Mouse (Mus musculus): ENCODE results near the gene Zfp119b.
A peak's percentile ranks its signal among the peaks of the same experiment; 100 is the strongest.
"Not testable (repeated sequence)": the region's sequence is repeated elsewhere in the genome, so short reads cannot be mapped to it uniquely, and the experiment has no call there.

Gene Zfp119b

DNA sequence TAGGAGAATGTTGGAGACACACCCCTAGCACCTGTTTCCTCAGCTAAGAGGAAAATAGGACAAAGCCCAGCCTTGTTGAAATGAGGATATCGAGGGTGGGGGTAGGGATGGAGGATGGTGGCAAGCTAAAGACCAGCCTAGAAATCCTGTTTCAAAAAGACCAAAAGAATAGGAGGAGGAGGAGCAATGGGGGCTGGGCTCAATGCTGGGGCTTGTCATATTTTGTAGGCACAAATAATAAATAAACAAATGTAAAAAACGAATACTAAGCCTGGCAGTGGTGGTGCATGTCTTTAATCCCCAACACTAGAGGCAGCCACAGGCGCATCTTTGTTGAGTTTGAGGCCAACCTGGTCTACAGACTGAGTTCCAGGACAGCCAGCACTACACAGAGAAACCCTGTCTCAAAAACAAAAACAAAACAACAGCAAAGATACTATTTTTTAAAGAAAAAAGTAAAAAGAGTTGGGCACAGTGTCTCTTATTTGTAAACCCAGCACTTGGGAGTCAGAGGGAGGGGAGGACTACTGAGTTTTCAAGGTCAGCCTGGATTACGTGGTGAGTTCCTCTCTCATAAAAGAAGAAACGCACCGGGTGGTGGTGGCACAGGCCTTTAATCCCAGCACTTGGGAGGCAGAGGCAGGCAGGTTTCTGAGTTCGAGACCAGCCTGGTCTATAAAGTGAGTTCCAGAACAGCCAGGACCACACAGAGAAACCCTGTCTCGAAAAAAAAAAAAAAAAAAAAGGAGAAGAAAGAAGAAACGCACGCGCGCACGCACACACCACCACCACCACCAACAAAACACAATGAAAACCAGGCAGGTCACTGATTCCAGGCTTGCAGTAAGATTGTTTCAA lies 8.7 kb upstream of the Zfp119b start:
- DNase-seq (ENCODE audit: low read depth, low spot score), result no peak

DNA sequence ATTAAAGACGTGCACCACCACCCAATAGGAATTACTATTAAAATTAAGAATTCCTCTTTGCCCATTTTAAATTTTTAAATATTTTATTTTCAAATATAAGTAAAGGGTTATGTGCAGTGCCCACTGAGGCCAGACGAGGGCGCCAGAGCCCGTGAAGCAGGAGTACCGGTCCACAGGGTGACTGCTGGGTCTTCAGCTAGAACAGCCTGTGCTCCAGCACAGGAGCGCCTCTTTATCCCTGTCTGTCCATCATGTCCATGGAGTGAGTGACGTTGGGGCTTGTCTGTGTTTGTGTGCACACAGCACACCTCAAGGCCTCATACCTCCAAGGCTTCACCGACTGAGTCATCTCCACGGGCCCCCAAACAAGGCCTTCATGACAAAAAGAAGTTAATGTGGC lies 7.9 kb upstream of the Zfp119b start:
- DNase-seq (ENCODE audit: low read depth, low spot score), result peak; percentile 86

DNA sequence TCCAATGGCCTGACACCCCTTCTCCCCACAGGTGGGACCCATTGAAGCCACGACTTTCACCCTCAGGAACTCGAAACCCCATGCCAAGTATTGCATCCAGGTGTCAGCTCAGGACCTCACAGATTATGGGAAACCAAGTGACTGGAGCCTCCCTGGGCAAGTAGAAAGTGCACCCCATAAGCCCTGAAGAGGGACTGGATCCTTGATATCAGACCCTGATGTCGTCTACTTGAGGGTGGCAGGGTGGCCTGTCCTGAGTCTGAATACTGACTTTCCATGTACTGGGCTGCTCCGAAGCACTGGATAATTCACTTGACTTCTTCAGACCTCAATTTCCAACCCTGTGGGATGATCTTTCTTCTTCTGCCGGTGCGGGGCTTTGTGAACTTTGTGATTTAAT lies 7.3 kb upstream of the Zfp119b start:
- no peak for DNase-seq (ENCODE audit: low read depth, low spot score)

DNA sequence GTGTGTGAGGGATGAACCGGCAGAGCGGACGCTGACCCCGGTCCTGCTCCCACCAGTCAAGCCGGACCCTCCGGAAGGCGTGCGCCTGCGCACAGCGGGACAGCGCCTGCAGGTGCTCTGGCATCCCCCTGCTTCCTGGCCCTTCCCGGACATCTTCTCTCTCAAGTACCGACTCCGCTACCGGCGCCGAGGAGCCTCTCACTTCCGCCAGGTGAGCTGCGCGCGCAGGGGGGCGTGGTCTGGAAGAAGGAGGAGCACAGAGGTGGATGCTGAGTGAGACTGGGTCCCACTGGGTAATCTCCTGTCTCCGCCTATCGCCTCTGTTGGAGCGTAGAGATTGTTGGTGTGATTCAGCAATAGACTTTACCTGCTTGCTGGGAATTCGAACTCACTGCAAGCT lies 6.8 kb upstream of the Zfp119b start:
- peak; percentile 67 for DNase-seq (ENCODE audit: low read depth, low spot score)

- no peak for DNase-seq (ENCODE audit: low read depth, low spot score)
Measured at GRCm38 (mm10) chr17:55954229-55954628, 4.9 kb upstream of the Zfp119b start.

- no peak for DNase-seq (ENCODE audit: low read depth, low spot score)
Measured at GRCm38 (mm10) chr17:55953751-55954150, 4.5 kb upstream of the Zfp119b start.

- DNase-seq (ENCODE audit: low read depth, low spot score), result peak; percentile 37
Measured at GRCm38 (mm10) chr17:55952447-55953027, 3.2 kb upstream of the Zfp119b start, which contains the start of gene Ebi3. Gene Ebi3, plus strand, starts transcription at chr17:55952640.

DNA sequence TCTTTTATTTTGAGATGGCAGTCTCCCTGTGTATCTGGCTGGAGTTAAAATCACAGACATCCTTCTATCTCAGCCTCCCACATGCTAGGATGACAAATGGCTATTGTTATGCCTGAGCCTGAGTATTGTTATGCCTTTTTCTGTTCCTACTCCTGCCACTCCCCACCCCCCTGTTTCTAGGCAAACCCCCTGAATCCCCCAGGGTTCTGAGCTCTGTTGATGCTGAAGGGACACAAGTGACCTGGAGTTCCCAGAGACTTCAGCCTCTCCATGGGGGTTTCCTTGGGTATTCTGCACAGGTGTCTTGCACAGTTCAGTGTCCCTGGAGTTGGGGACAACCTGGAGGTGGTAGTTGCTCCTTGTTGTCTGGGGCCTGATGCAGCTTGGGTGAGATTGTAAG lies 2.7 kb upstream of the Zfp119b start:
- no peak for DNase-seq (ENCODE audit: low read depth, low spot score)

GRCm38 (mm10) chr17:55950601-55951000 lies 1.3 kb upstream of the Zfp119b start:
- no peak for DNase-seq (ENCODE audit: low read depth, low spot score)

DNA sequence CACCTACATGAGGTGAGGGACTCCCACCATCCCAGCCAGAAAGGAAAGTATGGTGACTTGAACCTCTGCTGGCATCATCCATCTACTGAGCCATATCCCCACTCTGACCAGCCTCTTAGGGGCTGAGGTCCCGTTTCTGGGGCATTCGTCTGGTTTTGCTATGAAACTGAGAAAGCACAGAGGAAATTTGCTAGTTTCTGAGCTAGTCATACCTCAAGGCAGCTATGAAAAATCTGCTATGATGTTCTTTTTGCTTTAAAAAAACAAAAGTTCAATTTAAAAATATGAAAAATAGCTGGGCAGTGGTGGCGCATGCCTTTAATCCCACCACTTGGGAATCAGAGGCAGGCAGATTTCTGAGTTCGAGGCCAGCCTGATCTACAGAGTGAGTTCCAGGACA lies 653 bp downstream of the Zfp119b start:
- DNase-seq (ENCODE audit: low read depth, low spot score), result no peak

DNA sequence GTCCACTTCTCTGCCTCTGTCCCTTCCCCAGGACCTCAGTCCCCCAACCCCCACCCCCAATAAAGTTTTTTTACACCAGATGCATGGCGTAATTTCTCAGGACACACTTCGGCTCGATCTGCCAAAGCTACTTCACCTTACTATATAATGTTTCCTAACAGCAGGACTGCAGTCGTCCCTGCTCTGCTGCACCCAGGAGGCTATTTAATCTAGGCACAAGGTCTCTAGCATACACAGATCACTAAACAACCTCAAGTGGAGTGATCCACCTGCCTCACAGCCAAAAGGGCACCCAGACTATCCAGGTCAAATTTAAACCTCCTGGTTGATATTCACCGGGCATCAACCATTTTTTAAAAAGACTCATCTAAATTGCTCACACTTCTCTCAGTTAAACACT lies 3.6 kb downstream of the Zfp119b start:
- no peak for DNase-seq (ENCODE audit: low read depth, low spot score)

DNA sequence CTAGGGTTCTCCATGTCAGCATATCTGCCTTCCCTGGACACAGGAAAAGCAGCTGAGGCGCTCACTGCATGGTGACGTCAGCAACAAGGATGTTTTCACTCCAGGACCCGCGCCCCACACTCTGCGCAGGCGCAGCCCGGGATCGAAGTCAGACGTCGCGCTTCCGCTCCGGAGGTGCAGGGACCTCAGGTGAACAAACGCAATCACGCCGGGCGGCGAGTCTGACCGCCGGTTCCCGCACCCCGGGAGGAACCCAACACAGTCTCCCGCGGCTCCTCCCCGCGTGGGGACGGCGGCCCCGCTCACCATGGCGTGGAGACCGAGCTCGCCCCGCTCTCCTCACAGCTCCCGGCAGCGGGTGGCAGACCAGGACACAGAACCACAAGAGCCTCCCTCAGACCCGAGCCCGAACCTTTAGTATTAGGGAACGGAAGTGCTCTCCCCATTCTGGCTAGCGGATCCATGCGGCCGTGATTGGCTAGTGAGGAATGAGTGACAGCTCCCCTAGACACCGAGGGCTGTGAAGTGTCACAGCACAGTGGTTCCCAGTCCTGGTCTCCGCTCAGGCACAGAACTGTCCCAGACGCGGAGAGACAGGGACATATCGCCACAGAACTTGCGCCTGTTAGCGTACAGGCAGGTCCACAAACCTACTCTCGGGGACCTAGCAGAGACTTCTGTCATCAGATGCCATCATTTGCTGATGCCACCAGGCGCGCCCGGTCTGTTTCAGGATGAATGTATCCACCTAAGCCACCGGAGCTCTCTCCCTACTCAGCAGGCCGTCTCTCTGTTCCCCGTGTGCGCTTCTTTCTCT lies 4.2 kb downstream of the Zfp119b start:
- peak; percentile 83 for DNase-seq (ENCODE audit: low read depth, low spot score)

- not testable (repeated sequence) for DNase-seq (ENCODE audit: low read depth, low spot score)
Measured at GRCm38 (mm10) chr17:55944387-55944865, 4.9 kb downstream of the Zfp119b start.

DNA sequence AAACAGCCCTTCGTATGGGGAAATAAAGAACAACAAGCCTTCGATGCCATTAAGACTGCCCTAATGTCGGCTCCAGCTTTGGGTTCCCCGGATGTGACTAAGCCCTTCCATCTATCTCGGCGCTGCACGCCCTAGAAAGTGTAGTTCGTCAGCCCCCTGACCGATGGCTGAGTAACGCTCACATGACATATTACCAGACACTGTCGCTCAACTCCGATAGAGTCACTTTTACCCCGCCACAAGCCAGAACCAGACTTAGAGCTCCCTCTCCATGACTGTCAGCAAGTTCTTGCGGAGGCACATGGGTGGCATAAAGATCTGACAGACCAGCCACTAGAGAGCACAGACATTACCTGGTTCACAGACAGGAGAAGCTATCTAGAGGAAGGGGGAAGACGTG lies 16.1 kb downstream of the Zfp119b start:
- DNase-seq (ENCODE audit: low read depth, low spot score), result no peak

DNA sequence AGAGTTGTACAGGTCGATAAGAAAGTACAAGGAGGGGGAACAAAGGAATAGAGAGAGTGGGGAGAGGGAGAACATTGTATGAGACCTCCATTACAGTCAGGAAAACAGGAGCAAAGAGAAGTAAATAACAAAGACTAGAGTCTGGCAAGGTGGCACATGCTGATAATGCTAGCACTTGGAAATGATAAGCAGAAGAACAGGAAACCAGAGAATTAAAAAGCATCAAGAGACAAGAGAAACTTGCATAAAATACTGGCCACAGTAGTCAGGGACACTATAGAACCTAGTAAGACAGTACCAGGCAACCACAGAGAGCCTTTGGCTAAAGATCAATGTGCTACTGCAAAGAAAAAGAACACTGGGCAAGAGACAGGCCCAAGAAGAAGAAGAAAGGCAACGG lies 16.7 kb downstream of the Zfp119b start:
- DNase-seq (ENCODE audit: low read depth, low spot score), result no peak

DNA sequence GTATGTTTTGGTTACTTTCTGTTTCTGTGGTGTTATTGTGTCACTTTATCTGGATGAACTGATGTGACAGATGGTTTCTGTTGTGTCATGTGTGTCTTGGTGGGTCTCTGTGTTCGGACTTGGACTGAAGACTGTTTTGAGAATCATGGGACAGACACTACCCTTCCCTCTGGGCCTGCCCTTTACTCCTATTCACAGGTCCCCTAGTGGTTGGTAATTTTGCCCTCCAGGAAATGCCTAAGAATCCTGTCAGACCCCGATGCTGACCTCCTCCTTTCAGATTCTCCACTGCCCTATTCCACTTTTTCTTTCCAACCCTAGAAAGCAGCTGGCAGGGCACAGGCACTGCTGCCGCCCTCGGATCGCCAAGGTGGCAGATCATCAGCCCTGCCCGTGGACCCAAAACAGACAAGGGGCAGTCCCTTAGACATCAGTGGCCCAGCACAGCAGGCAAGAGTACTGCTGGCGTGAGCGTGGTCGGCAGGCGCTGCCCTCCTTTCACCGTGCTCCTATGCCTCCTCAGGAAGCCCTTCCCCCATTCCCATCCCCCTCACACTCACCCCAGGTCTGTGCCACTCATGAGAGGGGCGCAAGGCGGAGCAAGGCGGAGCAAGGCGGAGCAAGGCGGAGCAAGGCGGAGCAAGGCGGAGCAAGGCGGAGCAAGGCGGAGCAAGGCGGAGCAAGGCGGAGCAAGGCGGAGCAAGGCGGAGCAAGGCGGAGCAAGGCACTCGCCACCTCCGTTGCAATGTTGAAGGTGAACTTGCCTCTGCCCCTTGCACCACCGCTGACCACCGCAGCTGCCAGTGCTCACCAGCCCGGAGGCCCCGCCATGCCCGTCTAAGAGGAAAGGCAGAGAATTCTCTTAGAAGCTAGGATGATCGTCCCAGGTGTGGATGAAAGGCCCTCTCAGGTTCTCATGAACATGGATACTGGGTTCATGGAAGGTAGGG lies 17.5 kb downstream of the Zfp119b start:
- peak; percentile 82 for DNase-seq (ENCODE audit: low read depth, low spot score)

DNA sequence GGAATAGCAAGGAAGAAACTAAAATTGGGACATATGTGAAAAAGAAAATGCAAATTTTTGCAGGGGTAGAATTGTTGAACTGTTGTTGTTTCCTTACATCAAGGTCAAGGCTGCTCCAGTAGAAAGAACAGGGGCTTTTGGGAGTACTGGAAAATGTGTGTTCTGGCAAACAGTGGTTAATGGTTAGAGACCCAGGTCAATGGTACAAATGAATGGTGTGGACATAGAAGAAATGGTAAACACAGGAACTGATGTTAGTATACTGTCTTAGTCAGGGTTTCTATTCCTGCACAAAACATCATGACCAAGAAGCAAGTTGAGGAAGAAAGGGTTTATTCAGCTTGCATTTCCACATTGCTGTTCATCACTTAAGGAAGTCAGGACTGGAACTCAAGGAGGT lies 42.6 kb downstream of the Zfp119b start:
- DNase-seq (ENCODE audit: low read depth, low spot score), result no peak

- DNase-seq (ENCODE audit: low read depth, low spot score), result no peak
Measured at GRCm38 (mm10) chr17:55904131-55904530, 45.2 kb downstream of the Zfp119b start.

DNA sequence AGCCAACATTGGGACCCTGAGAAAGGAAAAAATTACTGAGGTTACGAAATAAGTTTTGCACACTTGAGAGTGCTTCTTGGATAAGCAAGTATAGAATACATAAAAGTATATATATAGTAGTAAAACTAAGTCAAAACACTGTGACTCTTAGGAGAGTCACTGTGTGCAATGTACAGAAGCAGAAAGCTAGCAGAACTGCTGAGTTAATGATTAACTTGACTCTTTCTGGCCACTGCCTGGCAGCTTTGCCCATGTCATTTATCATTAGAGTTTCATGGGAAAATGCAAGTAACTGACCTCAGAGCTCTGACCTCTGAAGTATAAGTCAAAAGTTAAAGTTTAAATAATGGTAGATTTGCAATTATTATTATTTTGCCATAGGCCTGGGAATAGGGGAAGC lies 45.6 kb downstream of the Zfp119b start:
- DNase-seq (ENCODE audit: low read depth, low spot score), result no peak

- DNase-seq (ENCODE audit: low read depth, low spot score), result no peak
Measured at GRCm38 (mm10) chr17:55903087-55903486, 46.2 kb downstream of the Zfp119b start.

DNA sequence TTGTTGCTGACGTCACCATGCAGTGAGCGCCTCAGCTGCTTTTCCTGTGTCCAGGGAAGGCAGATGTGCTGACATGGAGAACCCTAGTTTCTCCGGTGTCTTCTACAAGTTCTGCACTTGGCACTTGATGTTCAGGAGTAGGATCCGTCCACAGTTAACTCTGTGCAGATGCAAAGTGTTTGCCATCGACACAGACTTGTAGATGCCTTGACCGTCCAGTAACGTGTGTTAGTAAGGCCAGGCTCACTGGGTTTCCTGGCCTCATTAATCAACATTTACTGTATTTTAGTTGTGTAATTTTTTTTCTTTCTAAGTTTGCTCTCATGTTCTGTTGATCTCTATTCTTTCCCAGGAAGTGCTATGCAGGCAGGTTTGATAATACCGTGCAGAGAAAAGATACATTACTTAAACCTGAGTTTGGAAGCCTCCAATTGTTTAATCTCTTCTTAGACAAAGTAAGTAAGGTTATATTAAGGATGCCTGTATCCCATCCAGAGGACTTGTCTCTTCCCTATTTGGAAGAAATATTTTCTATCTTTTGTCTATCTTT lies 56.8 kb downstream of the Zfp119b start:
- DNase-seq (ENCODE audit: low read depth, low spot score), result peak; percentile 29
